Mouse (Mus musculus) midbrain, embryonic 15.5 days (tissue): ENCODE results near the gene Ahnak. TPM values are rescaled to one million over a fixed set of nuclear protein-coding genes. Genes with fewer than 3 reads are reported as not detected.

Source experiments
- ATAC-seq: fragments of 200-750 bp; cut with Nextera tagmentation; replicated peaks from 2 replicates; pipeline ENCODE4 v1.8.0; 2017; ENCODE audit warnings: moderate TSS enrichment
- H3K27ac ChIP-seq: fragments of 300-500 bp; sonication (generic); 2 replicates; pipeline ENCODE4 v1.5.1; 2015; ENCODE audit warnings: mild to moderate bottlenecking, inconsistent platforms
- H3K27me3 ChIP-seq: fragments of 300-500 bp; sonication (generic); replicated peaks from 2 replicates; pipeline ENCODE4 v1.6.1; 2015; ENCODE audit warnings: inconsistent platforms
- H3K36me3 ChIP-seq: fragments of 300-500 bp; sonication (generic); replicated peaks from 2 replicates; pipeline ENCODE4 v1.6.1; 2015; ENCODE audit warnings: inconsistent platforms
- H3K4me1 ChIP-seq: fragments of 300-500 bp; sonication (generic); 2 replicates; pipeline ENCODE4 v1.6.1; 2015; ENCODE audit warnings: inconsistent platforms
- H3K4me2 ChIP-seq: fragments of 300-500 bp; sonication (generic); 2 replicates; pipeline ENCODE4 v1.6.1; 2015; ENCODE audit warnings: inconsistent platforms, mild to moderate bottlenecking, moderate library complexity
- H3K4me3 ChIP-seq: fragments of 300-500 bp; sonication (generic); 2 replicates; pipeline ENCODE4 v1.5.1; 2015; ENCODE audit warnings: mild to moderate bottlenecking, inconsistent platforms
- H3K9ac ChIP-seq: fragments of 300-500 bp; sonication (generic); 2 replicates; pipeline ENCODE4 v1.6.1; 2015; ENCODE audit warnings: mild to moderate bottlenecking, inconsistent platforms
- H3K9me3 ChIP-seq: fragments of 300-500 bp; sonication (generic); 2 replicates; pipeline ENCODE4 v1.6.1; 2016; ENCODE audit warnings: inconsistent platforms
- WGBS: fragments of 180-500 bp; shearing (Covaris S2); methylation state at CpG from one replicate; pipeline ENCODE4 v1.1.7; 2015; ENCODE audit warnings: mixed read lengths; 5-methylcytosine and 5-hydroxymethylcytosine counted together
- polyA plus RNA-seq: library from polyadenylated mRNA; unstranded; fragments of >200 nt; fragmentation: Nextera tagmentation; extraction: Ambion mirVana; gene quantifications from 2 replicates; pipeline ENCODE4 v1.2.1, GENCODE M21; 2015

The Ahnak gene
- polyA plus RNA-seq, 1 experiment from 2014 or later = 4.9 TPM

DNA sequence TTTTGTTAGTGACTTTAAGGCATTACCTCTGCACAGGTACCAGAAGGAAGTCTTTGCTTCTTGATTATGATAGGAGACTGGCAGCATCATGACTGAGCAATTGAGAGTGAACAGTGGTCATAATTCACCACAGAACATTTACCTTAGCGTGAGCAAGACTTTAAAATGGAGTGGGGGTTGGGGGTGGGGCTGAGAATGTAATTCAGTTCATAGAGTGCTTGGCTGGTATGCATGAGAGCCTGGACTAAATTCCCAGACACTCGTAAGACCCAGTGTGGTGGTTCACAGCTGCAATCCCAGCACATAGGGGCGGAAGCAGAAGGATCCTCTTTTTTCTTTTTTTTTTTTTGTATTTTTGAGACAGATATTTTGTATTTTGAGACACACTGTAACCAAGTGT, 30.2 kb downstream of the Ahnak start:
- H3K4me3 ChIP-seq = no peak overlapping the region
- no peak overlapping the region for H3K9ac ChIP-seq
- ATAC-seq = no peak
- no peak overlapping the region for H3K4me2 ChIP-seq
- no peaks in the 10 kb centered on the region for H3K36me3 ChIP-seq
- 88% methylated on average over 3 of the region's 3 CpGs for WGBS
- no peaks in the 10 kb centered on the region for H3K27me3 ChIP-seq
- no peak overlapping the region for H3K27ac ChIP-seq
- H3K4me1 ChIP-seq = no peaks in the 10 kb centered on the region
- H3K9me3 ChIP-seq = no peaks in the 10 kb centered on the region

DNA sequence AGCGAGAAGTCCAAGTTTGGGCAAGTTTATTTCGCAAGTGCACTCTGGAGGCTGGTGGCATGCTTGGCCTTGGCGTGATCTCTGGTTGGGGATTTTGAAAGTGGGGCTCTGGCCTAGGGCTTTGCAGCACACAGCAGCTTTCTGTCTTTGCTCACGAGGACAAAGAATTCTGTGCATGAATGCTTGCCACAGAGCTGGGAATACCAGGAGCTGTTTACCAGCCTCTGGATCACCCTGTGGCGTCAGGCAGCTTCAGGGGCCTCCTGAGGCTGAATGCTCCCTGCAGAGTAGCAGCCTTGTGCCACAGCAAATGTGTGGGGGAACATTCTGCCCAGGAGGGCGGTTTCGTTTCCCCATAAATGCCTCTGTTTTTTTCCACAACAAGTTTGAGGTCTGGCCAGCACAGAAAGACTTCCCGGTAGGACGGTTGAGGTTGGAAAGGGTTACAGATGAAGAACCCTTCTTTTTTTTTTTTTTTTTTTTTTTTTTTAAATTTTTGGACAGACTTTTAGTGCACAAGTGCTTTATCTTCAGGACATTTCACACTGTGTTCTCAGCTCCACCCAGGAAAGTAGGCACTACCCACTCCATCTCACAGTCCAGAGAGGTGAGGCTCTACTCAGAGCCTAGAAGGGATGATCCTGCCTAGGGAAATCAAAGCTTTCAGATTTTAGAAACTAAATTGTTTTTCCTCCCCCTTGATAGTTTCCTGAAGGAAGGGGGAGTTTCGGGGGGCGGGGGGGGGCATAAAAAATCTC, 34.1 kb downstream of the Ahnak start:
- Histone ChIP-seq H3K9ac (no peak overlapping the region), H3K9me3 (no peaks in the 10 kb centered on the region), H3K27ac (no peak overlapping the region), H3K4me1 (peaks cover 5% of the 10 kb centered on the region), H3K4me3 (no peak overlapping the region), H3K27me3 (no peaks in the 10 kb centered on the region), H3K36me3 (no peaks in the 10 kb centered on the region), H3K4me2 (no peak overlapping the region)
- ATAC-seq = no peak
- WGBS = 49% methylated on average over 11 of the region's 11 CpGs

DNA sequence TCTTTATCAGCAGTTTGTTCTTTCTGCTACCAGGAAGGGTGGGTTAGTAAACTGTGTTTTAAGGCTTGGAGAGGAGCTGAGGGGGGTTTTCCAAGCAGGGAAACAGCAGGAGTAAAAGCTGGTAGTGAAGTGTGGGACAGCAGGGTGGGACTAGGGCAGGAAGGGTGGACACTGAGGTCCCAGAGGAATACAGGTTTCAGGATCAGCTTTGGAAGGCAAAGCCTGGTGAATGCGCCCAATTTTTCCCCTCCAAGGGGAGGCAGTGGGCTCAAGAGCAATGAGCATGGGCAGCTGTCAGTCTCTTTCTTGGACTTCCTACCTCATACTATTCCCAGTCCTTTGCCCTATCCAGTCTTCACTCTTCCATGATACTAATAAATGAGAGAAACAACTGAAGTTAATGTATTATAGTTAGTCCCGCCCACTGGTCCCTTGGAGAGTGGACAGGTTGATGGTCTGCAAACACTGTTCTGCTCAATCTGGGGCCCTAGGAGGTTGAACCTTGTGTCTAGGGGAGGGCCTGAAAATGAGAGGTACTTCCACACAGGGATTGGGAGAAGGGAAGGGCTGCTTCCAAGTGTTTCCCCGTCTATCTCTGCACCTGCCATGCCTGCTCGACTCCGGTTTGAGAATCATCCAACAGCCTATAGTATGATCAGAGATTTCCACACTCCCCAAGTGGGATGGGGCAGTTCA, 36.6 kb downstream of the Ahnak start:
- Histone ChIP-seq H3K4me3 (no peak overlapping the region), H3K9me3 (no peaks in the 10 kb centered on the region), H3K9ac (no peak overlapping the region), H3K4me1 (peaks cover 8% of the 10 kb centered on the region), H3K27me3 (no peaks in the 10 kb centered on the region), H3K36me3 (no peaks in the 10 kb centered on the region), H3K27ac (no peak overlapping the region), H3K4me2 (no peak overlapping the region)
- 91% methylated on average over 5 of the region's 5 CpGs for WGBS
- ATAC-seq = no peak

DNA sequence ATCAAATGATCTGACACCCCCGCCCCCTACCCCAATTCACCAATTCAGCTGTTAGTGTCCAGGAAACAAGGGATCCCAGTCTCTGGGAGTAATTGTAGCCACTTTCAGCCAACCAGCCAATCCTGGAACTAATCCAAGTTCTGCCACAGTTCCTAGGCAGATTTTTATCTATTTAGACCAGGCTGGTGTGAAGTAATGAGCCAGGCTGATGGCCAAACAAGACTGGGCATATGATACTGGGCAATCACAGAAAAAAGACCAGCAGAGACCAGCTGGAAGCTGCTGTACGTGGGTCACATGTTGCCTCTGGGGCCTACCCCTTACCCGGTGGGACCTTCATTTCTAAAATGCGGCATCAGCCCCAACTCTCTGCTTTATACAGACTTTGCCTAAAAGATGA, 37.5 kb downstream of the Ahnak start:
- 66% methylated on average over 4 of the region's 4 CpGs for WGBS
- peak; percentile 62; the same call in 1 of the 2 replicates for ATAC-seq

DNA sequence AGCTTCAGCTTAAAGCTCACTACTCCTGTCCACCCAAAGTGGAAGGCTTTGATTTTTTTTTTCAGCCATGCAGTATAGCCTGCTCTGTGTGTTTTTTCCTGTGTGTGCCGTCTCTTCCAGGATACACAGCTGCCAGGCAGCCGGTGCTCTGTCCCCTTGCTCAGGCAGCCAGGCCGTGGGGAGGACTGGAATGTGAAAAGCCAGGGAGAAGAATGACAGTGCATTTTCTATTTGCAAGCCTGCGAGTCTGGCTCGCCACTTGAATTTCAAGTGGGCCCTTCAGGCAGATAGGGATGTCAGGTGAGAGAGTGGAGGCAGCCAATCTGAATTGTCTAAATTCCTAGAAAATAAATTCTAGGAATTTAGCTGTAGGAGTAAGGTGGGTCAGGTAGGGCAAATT, 38.7 kb downstream of the Ahnak start:
- Histone ChIP-seq H3K36me3 (no peaks in the 10 kb centered on the region), H3K27me3 (no peaks in the 10 kb centered on the region), H3K4me1 (peaks cover 11% of the 10 kb centered on the region), H3K9ac (no peak overlapping the region), H3K4me3 (no peak overlapping the region), H3K27ac (peak overlapping the region; percentile 49; the same call in 1 of the 2 replicates), H3K4me2 (no peak overlapping the region), H3K9me3 (no peaks in the 10 kb centered on the region)
- peak; percentile 70 for ATAC-seq
- WGBS = 17% methylated on average over 5 of the region's 5 CpGs

More for the DNA sequence above, 37.5 kb downstream of the Ahnak start:
- Histone ChIP-seq H3K4me2 (no peak overlapping the region), H3K4me1 (peaks cover 8% of the 10 kb centered on the region), H3K4me3 (no peak overlapping the region), H3K27ac (no peak overlapping the region), H3K27me3 (no peaks in the 10 kb centered on the region), H3K9me3 (no peaks in the 10 kb centered on the region), H3K36me3 (no peaks in the 10 kb centered on the region), H3K9ac (no peak overlapping the region)

DNA sequence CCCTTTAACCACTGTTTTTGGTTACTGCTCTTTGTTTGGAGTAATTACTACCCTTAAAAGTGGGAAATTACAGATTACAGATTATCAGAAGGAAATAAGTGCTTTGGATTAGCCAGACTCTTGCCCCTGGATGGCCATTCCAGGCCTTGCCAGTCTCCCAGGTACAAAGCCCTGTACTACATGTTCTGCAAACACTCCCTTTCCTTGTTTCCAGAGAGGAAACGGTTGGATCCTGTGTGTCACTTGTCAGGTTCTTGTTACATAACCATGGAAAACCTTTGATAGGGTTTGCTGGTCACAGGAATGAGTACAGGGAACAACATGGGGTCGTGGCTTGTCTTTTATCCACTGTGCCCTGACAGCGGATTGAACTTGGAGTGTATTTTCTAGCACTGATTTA, 39.3 kb downstream of the Ahnak start:
- WGBS = 67% methylated on average over 3 of the region's 3 CpGs
- ATAC-seq = no peak
- H3K36me3 ChIP-seq = no peaks in the 10 kb centered on the region
- no peak overlapping the region for H3K9ac ChIP-seq
- H3K27ac ChIP-seq = no peak overlapping the region
- H3K27me3 ChIP-seq = no peaks in the 10 kb centered on the region
- H3K4me2 ChIP-seq = no peak overlapping the region
- H3K9me3 ChIP-seq = no peaks in the 10 kb centered on the region
- H3K4me3 ChIP-seq = no peak overlapping the region
- peaks cover 17% of the 10 kb centered on the region for H3K4me1 ChIP-seq

DNA sequence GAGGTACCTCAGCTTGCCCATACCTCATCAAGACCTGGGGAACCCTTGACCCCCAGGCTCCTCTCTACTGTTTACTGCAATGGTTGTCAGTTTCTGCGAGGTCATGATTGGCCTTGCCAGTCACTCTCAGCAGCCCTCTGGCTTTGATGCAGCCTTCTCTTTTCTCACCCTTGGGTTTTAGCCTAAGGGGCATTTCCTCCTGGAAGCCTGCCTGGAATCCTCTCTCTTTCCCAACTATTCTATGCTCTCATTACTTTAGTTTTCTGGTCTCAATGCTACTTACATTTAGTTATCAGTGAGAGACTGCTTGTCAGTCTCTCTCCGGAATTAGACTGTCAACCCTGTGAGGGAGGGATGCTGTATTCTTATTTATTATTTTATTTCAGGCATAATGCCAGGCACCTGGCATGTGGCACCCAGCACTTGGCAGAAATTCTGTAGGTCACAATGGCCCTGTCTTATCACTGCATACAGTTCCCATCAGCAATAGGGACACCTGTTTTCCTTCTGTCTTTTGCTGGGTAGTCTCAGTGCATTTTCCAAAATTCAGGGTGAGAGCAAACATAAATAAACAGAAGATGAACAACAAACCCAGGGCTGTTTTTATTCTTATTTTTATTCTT, 40.7 kb downstream of the Ahnak start:
- H3K9ac ChIP-seq = no peak overlapping the region
- H3K27me3 ChIP-seq = no peaks in the 10 kb centered on the region
- no peak overlapping the region for H3K4me2 ChIP-seq
- no peak for ATAC-seq
- H3K27ac ChIP-seq = no peak overlapping the region
- no peaks in the 10 kb centered on the region for H3K36me3 ChIP-seq
- no peak overlapping the region for H3K4me3 ChIP-seq
- H3K9me3 ChIP-seq = no peaks in the 10 kb centered on the region
- 76% methylated on average over 2 of the region's 2 CpGs for WGBS
- peaks cover 19% of the 10 kb centered on the region for H3K4me1 ChIP-seq

DNA sequence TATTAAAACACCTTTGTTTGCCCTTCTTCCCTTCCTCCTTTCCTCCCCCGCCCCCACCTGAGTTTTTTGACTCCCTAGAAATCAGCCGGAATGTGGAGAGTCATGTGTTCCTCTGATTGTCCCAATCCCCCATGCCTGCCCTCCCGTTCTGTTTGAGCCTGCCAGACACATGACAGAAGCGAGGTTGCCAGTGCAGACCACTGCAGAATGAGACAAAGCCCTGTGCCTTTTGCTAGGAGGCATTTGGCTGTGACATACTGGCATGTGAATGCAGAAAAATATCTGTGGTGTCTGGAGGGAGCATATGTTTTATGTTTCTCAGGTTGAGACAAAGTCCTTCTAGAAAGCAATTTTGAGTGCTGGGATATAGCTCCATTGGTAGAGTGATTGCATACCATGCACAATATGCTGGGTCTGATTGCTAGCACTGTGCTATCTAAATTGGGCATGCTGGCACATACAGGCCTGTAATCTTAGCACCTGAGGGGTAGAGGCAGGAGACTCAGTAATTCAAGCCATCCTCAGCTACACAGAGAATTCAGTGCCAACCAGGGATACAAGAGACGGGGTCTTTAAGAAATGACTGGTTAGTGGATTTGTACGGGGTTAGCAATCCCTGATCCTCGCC, 43.5 kb downstream of the Ahnak start:
- WGBS = 48% methylated on average over 7 of the region's 7 CpGs
- H3K36me3 ChIP-seq = no peaks in the 10 kb centered on the region
- ATAC-seq = peak; percentile 65
- H3K4me3 ChIP-seq = no peak overlapping the region
- H3K27ac ChIP-seq = peak overlapping the region; percentile 36
- H3K27me3 ChIP-seq = no peaks in the 10 kb centered on the region
- no peak overlapping the region for H3K9ac ChIP-seq
- H3K9me3 ChIP-seq = no peaks in the 10 kb centered on the region
- no peak overlapping the region for H3K4me2 ChIP-seq
- H3K4me1 ChIP-seq = peaks cover 16% of the 10 kb centered on the region

DNA sequence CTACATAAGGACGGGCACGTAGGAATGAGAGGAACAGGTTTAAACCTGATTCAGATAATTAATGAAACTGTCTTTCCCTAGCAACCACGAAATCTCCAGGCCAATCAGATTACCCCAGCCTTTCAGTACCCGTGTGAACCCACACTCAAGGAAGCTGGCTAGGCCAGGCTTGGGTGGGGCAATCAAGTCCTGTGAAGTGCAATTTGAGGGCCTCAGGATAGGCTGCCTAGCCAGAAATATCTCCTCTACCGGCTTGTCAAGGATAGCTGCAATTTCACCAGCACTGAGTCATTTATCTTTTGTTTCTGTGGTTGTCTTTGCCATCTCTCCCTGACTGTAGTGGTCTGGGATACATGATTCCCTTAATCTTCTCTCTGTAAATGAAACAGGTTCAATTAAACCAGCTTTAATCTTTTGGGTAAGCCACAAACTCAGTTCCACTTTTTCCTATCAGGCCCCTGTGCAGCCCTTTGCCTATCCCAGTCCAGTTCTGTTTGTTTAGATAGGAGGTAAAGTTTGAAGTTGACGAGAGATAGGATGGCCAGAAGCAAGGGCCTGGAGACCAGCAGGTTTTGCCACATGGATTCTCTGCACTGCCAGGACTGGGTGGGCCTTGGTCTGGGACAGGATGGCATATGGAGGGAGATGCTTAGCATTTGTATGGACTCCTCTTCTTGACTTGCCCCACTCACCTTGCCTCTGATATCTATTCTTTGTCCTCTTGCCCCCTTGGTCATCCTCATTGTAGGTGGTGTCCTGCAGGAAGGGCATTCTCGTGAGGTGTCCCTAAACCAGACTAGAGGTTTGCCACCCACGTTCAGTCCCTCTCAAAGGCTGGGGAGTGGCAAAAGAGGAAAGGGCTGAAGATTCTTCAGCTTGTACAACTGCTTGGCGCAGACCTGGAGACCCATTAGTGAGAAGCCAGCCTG, 44.6 kb downstream of the Ahnak start:
- 64% methylated on average over 9 of the region's 9 CpGs for WGBS
- peaks cover 12% of the 10 kb centered on the region; the same call in 1 of the 2 replicates for H3K4me1 ChIP-seq
- H3K9ac ChIP-seq = no peak overlapping the region
- ATAC-seq = 0 out of 2 replicates have a peak, but pooled peaks have one; percentile 39
- H3K9me3 ChIP-seq = no peaks in the 10 kb centered on the region
- no peak overlapping the region for H3K4me3 ChIP-seq
- H3K27me3 ChIP-seq = no peaks in the 10 kb centered on the region
- no peak overlapping the region for H3K4me2 ChIP-seq
- H3K36me3 ChIP-seq = no peaks in the 10 kb centered on the region
- no peak overlapping the region for H3K27ac ChIP-seq

DNA sequence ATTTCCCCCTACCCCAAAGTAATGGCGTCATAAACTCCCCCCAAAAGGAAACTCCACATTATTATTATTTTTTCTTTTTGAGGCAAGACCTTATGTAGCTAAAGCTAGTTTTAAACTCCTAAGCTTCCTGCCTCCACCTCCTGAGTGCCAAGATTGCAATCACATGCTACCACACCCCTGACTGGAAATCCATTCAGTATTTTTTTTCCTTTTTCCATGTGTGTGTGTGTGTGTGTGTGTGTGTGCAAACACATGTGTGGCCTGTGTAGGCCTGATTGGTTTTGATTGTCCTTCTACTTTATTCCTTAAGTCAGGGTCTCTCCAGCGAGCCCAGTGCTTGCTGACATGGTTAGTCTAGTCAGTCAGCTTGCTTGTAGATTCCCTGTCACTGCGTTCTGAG, 45.4 kb downstream of the Ahnak start:
- no peak for ATAC-seq
- H3K9me3 ChIP-seq = no peaks in the 10 kb centered on the region
- no peak overlapping the region for H3K4me3 ChIP-seq
- H3K27me3 ChIP-seq = no peaks in the 10 kb centered on the region
- 90% methylated on average over 3 of the region's 3 CpGs for WGBS
- H3K36me3 ChIP-seq = no peaks in the 10 kb centered on the region
- peaks cover 12% of the 10 kb centered on the region; the same call in 1 of the 2 replicates for H3K4me1 ChIP-seq
- no peak overlapping the region for H3K9ac ChIP-seq
- no peak overlapping the region for H3K4me2 ChIP-seq
- H3K27ac ChIP-seq = no peak overlapping the region

DNA sequence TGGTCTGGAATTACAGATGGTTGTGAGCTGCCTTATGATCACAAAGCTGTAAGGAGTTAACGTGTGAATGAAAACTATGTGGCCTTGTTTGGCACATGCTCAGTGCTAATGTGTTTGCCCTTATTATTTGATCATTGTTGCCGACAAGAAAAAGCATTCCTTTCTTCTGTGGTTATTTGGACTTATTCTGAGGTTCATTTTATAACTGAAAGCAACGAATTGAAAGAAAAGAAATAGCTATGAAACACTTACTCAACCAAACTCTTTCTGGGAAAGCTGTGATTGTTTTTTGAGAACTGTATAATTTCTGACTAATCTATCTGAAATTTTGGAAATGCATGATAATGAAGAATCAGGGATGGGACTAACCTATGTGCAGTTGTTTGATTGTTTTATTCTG, 46.0 kb downstream of the Ahnak start:
- Histone ChIP-seq H3K36me3 (no peaks in the 10 kb centered on the region), H3K4me1 (peaks cover 12% of the 10 kb centered on the region; the same call in 1 of the 2 replicates), H3K27ac (no peak overlapping the region), H3K4me2 (no peak overlapping the region), H3K27me3 (no peaks in the 10 kb centered on the region), H3K9ac (no peak overlapping the region), H3K4me3 (no peak overlapping the region), H3K9me3 (no peaks in the 10 kb centered on the region)
- WGBS = 79% methylated on average over 3 of the region's 3 CpGs
- ATAC-seq = no peak
